Mouse (Mus musculus): Measurements from ENCODE around the gene Alox5ap. TPM values are rescaled to one million over a fixed set of nuclear protein-coding genes. Genes with fewer than 3 reads are reported as not detected.

Alox5ap gene
- 18.1 and 19.8 TPM in 2 replicates for polyA plus RNA-seq (2015; fragmentation: Nextera tagmentation; extraction: Ambion mirVana)

DNA sequence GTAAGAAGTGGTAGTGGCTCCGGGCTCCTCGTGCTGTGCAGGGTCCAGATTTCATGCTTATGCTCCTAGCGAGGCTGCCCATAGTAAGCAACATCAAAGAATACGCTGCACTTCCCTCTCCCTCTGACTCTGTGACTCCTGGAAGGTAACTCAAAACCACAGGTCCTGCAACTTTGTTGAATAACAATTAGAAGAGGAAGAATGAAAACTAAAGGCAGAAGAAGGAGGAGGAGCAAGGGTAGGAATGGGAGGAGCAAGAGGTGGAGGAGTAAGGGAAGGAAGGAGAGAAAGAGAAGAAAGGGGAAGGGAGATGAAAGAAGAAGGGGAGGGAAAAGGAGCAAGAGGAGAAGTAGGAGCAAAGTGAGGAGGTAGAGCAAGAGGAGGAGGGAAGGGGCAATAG, at the start of gene Alox5ap:
Gene Alox5ap, plus strand, starts transcription at position 363 of the 400 bp plus-strand sequence.
- no peak within 1 kb of the TSS for H3K27ac ChIP-seq
- H3K4me2 ChIP-seq (ENCODE audit: low read length): no peak within 1 kb of the TSS
- no peaks in the 10 kb centered on the region for H3K36me3 ChIP-seq (ENCODE audit: insufficient read depth, low read length)
- no peak within 1 kb of the TSS for H3K9ac ChIP-seq (ENCODE audit: low read depth, low read length)
- H3K4me3 ChIP-seq (replicated peaks; ENCODE audit: low read depth, low read length): no peak within 1 kb of the TSS
- no peak for TF ChIP-seq CTCF (IDR thresholded peaks at IDR 0.05; ENCODE audit: low read depth)
- DNase-seq (ENCODE audit: low spot score): no peak
- peaks cover 3% of the 10 kb centered on the region; the same call in 1 of the 2 replicates for H3K4me1 ChIP-seq (replicated peaks; ENCODE audit: insufficient read depth, low read length)
- H3K27me3 ChIP-seq (ENCODE audit: insufficient read depth, low read length): no peaks in the 10 kb centered on the region
- H3K9me3 ChIP-seq (replicated peaks; ENCODE audit: low read length): no peaks in the 10 kb centered on the region
- 36% methylated on average over 4 of the region's 4 CpGs for WGBS
- no peak for ATAC-seq (replicated peaks; ENCODE audit: low FRiP score, low read depth)

DNA sequence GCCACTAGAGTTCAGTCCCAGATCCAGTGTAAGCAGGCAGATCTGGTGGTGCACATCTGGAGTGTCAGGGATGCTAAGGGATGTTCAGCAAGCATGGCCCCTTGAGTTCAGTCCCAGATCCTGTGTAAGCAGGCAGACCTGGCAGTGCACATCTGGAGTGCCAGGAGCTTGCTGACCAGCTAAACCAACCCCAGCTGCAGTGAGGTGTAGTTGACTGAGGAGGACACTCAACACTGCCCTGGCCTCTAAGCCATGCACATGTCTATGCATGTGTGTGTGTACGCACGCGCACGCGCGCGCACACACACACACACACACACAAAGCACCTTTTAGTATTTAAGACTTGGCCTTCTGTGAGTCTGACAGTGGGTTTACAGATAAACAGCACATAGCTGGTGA, 49.0 kb upstream of the Alox5ap start:
- no peak for TF ChIP-seq CTCF (IDR thresholded peaks at IDR 0.05; ENCODE audit: low read depth)
- DNase-seq (ENCODE audit: low spot score) (no peak), ATAC-seq (replicated peaks; ENCODE audit: low FRiP score, low read depth) (no peak)
- Histone ChIP-seq H3K27me3 (ENCODE audit: insufficient read depth, low read length) (no peaks in the 10 kb centered on the region), H3K9me3 (replicated peaks; ENCODE audit: low read length) (no peaks in the 10 kb centered on the region), H3K4me1 (replicated peaks; ENCODE audit: insufficient read depth, low read length) (0 out of 2 replicates have a peak, but pooled peaks cover 3% of the 10 kb centered on the region), H3K36me3 (ENCODE audit: insufficient read depth, low read length) (peaks cover 35% of the 10 kb centered on the region; the same call in 1 of the 2 replicates), H3K4me3 (replicated peaks; ENCODE audit: low read depth, low read length) (no peak overlapping the region), H3K4me2 (ENCODE audit: low read length) (no peak overlapping the region), H3K27ac (no peak overlapping the region), H3K9ac (ENCODE audit: low read depth, low read length) (no peak overlapping the region)
- WGBS: 97% methylated on average over 7 of the region's 7 CpGs

DNA sequence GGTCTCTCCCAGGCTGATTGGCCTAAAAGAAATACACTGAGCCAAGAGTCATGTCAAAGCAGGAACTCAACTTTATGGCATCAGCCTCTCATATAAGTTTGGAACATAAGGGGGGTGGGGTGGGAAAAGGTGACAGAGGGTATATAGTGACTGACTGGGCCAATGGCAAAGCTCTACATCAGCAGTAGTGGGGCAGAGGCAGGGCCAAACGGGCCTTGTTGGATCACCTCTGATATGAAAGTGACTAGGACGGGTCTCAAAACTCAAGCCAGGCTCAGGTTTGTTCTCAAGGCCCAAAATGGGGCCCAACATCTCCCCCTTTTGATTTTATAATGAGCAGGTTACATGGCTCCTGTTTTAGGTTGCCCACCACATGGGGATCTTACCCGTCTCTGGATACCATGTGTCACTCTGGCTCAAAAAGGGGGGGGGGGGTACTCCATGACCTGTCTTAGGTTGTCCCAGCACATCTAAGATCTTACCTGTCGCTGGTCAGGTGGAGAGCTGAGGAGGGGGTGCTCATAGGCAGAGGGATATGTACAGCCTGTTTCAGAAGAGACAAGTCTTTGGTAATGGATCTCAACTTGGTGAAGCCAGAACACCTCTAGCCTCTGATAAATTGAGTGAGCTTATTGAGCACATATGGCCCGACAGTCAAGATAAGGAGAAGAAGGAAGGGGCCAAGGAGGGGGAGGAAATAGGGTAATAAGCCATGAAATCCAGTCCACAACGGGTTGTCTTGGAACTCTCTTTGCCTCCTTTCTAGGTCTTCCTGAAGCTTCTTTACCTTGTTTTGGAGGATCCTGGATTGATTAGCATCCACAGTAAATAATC, 46.8 kb upstream of the Alox5ap start:
- Histone ChIP-seq H3K27me3 (ENCODE audit: insufficient read depth, low read length) (no peaks in the 10 kb centered on the region), H3K27ac (no peak overlapping the region), H3K4me3 (replicated peaks; ENCODE audit: low read depth, low read length) (no peak overlapping the region), H3K4me1 (replicated peaks; ENCODE audit: insufficient read depth, low read length) (no peaks in the 10 kb centered on the region), H3K9ac (ENCODE audit: low read depth, low read length) (no peak overlapping the region), H3K36me3 (ENCODE audit: insufficient read depth, low read length) (peaks cover 30% of the 10 kb centered on the region; the same call in 1 of the 2 replicates), H3K4me2 (ENCODE audit: low read length) (no peak overlapping the region), H3K9me3 (replicated peaks; ENCODE audit: low read length) (no peaks in the 10 kb centered on the region)
- 88% methylated on average over 6 of the region's 6 CpGs for WGBS
- TF ChIP-seq CTCF (IDR thresholded peaks at IDR 0.05; ENCODE audit: low read depth): no peak
- no peak for DNase-seq (ENCODE audit: low spot score)
- ATAC-seq (replicated peaks; ENCODE audit: low FRiP score, low read depth): no peak

DNA sequence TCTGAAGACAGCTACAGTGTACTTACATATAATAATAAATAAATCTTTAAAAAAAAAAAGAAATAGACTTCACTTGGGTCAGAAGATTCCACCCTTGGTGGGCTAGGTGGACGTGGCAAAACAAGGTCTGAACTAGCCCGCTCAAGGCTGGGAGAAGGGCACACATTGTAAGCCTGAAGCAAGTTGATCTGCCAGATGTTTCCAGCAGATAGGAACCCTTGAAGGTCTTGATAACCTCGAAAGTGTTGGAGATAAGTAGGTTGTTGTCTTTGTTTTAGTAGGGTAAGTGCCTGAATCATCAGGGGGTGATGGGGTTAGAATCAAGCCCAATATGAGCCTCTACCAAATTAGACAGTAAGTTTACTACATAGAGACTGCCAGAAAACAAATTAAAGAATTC, 45.1 kb upstream of the Alox5ap start:
- Histone ChIP-seq H3K27me3 (ENCODE audit: insufficient read depth, low read length) (no peaks in the 10 kb centered on the region), H3K4me3 (replicated peaks; ENCODE audit: low read depth, low read length) (no peak overlapping the region), H3K9me3 (replicated peaks; ENCODE audit: low read length) (no peaks in the 10 kb centered on the region), H3K36me3 (ENCODE audit: insufficient read depth, low read length) (peaks cover 17% of the 10 kb centered on the region; the same call in 1 of the 2 replicates), H3K27ac (no peak overlapping the region), H3K4me2 (ENCODE audit: low read length) (no peak overlapping the region), H3K9ac (ENCODE audit: low read depth, low read length) (no peak overlapping the region), H3K4me1 (replicated peaks; ENCODE audit: insufficient read depth, low read length) (no peaks in the 10 kb centered on the region)
- 84% methylated on average over 3 of the region's 3 CpGs for WGBS
- DNase-seq (ENCODE audit: low spot score) (no peak), ATAC-seq (replicated peaks; ENCODE audit: low FRiP score, low read depth) (no peak)
- TF ChIP-seq CTCF (IDR thresholded peaks at IDR 0.05; ENCODE audit: low read depth): no peak

DNA sequence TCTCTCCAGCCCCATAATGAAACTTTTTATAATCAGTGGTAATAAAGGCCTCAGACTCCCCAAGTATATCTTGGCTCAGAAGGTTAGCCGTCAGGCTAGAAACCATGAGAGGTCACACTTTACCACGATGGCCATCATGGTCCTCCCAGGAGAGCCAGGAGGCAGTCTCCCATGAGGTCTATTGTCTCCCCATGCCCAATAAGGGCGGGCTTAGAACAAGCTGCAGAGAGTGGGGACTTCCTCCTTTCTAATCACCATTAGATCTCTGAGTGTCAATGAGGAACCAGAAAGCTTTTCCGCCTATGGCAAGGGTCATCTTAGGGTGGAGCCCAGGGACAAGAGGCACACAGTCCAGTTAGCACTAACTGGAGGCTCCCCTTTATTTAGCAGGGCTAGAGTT, 43.2 kb upstream of the Alox5ap start:
- TF ChIP-seq CTCF (IDR thresholded peaks at IDR 0.05; ENCODE audit: low read depth): no peak
- DNase-seq (ENCODE audit: low spot score) (no peak), ATAC-seq (replicated peaks; ENCODE audit: low FRiP score, low read depth) (no peak)
- WGBS: 82% methylated on average over 4 of the region's 4 CpGs
- H3K9me3 ChIP-seq (replicated peaks; ENCODE audit: low read length): no peaks in the 10 kb centered on the region
- no peaks in the 10 kb centered on the region for H3K4me1 ChIP-seq (replicated peaks; ENCODE audit: insufficient read depth, low read length)
- 0 out of 2 replicates have a peak, but pooled peaks cover 4% of the 10 kb centered on the region for H3K36me3 ChIP-seq (ENCODE audit: insufficient read depth, low read length)
- no peak overlapping the region for H3K27ac ChIP-seq
- H3K9ac ChIP-seq (ENCODE audit: low read depth, low read length): no peak overlapping the region
- no peaks in the 10 kb centered on the region for H3K27me3 ChIP-seq (ENCODE audit: insufficient read depth, low read length)
- no peak overlapping the region for H3K4me2 ChIP-seq (ENCODE audit: low read length)
- no peak overlapping the region for H3K4me3 ChIP-seq (replicated peaks; ENCODE audit: low read depth, low read length)

DNA sequence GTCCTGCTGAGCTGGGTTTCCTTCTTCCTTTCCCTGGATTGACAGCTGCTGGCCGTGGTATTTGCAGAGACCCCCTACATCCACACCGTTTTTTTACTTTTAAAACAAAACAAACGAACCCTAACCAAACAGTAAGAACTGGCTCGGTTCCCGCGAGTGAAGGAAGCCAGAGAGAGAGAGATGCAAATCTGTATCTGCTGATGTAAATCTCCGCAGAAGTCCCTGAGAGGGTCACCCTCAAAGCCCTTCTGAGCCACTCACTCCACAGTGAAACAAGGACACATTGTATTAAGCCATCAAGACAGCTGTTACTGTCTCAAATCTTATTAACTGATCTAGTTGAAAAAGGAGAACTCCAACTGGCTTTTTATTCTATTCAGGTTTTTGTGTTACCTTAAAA, 39.9 kb upstream of the Alox5ap start:
- no peak overlapping the region for H3K4me2 ChIP-seq (ENCODE audit: low read length)
- no peak overlapping the region for H3K27ac ChIP-seq
- no peak overlapping the region for H3K4me3 ChIP-seq (replicated peaks; ENCODE audit: low read depth, low read length)
- H3K4me1 ChIP-seq (replicated peaks; ENCODE audit: insufficient read depth, low read length): no peaks in the 10 kb centered on the region
- TF ChIP-seq CTCF (IDR thresholded peaks at IDR 0.05; ENCODE audit: low read depth): no peak
- ATAC-seq (replicated peaks; ENCODE audit: low FRiP score, low read depth): no peak
- 9% methylated on average over 7 of the region's 7 CpGs for WGBS
- no peaks in the 10 kb centered on the region for H3K36me3 ChIP-seq (ENCODE audit: insufficient read depth, low read length)
- 0 out of 2 replicates have a peak overlapping the region, but pooled peaks have one; percentile 31 for H3K9ac ChIP-seq (ENCODE audit: low read depth, low read length)
- DNase-seq (ENCODE audit: low spot score): no peak
- no peaks in the 10 kb centered on the region for H3K27me3 ChIP-seq (ENCODE audit: insufficient read depth, low read length)
- no peaks in the 10 kb centered on the region for H3K9me3 ChIP-seq (replicated peaks; ENCODE audit: low read length)

Measured in kidney, postnatal 0 days (tissue).